Mouse (Mus musculus): Measurements from ENCODE around the gene Vmn2r99. TPM values are rescaled to one million over a fixed set of nuclear protein-coding genes. Genes with fewer than 3 reads are reported as not detected.

Vmn2r99 gene
- not detected in 2 replicates for polyA plus RNA-seq (2012; ENCODE audit: low replicate concordance)

GRCm38 (mm10) chr17:19361649-19362048 lies at the start of gene Vmn2r99:
Gene Vmn2r99, plus strand, starts transcription at chr17:19361949.

Other genes starting within 250 kb of the Vmn2r99 start
- gene Vmn2r100, start 142.8 kb downstream of the Vmn2r99 start, polyA plus RNA-seq (2012; ENCODE audit: low replicate concordance) = not detected in 2 replicates
- not detected in 2 replicates for gene Vmn2r101, start 215.3 kb downstream of the Vmn2r99 start, polyA plus RNA-seq (2012; ENCODE audit: low replicate concordance)